Mouse (Mus musculus) olfactory bulb, adult 2 months (tissue): Measurements from ENCODE around the gene Picalm.

Source experiments
- CTCF ChIP-seq: fragments of 200-500 bp; IDR thresholded peaks from 2 replicates; pipeline ENCODE4 v1.5.1; 2012; ENCODE audit warnings: low read depth, mild to moderate bottlenecking, low read length, moderate library complexity; ENCODE audit not compliant: insufficient read depth
- POLR2A ChIP-seq: fragments of 200-500 bp; IDR thresholded peaks from 2 replicates; pipeline ENCODE4 v1.6.1; 2012; ENCODE audit warnings: mild to moderate bottlenecking, low read depth, low read length, moderate library complexity; ENCODE audit not compliant: insufficient read depth

GRCm38 (mm10) chr7:90140290-90140689 is 10.3 kb downstream of the Picalm start:
- TF ChIP-seq CTCF (no peak), POLR2A (no peak)
